Mouse (Mus musculus) lung, adult 2 months (tissue): ENCODE measurements at regions not wholly inside any gene's neighbourhood (a gene's known extent, or its start where the extent isn't known, plus 50 kb on each side); places are given as distances from the start of the nearest gene placed in this dataset.

Experiments used
- CTCF ChIP-seq: fragments of 200-500 bp; IDR thresholded peaks from 2 replicates; pipeline ENCODE4 v1.5.1; 2011; ENCODE audit warnings: mild to moderate bottlenecking, low read length, control low read depth; ENCODE audit not compliant: insufficient read depth
- POLR2A ChIP-seq: fragments of 200-500 bp; IDR thresholded peaks from 2 replicates; pipeline ENCODE4 v1.6.1; 2011; ENCODE audit warnings: low read depth, mild to moderate bottlenecking, control low read depth, low read length, borderline replicate concordance; ENCODE audit errors: extremely low read depth

- TF ChIP-seq CTCF = no peak
- no peak for TF ChIP-seq POLR2A
Observed at GRCm38 (mm10) chr14:15970321-15970720, 278.8 kb upstream of the Ngly1 start.
